Mouse (Mus musculus): ENCODE results near the gene Mybpc3. TPM values are rescaled to one million over a fixed set of nuclear protein-coding genes. Genes with fewer than 3 reads are reported as not detected.

Gene Mybpc3
- polyA plus RNA-seq, 1 experiment from 2014 or later: 0.49 TPM

GRCm38 (mm10) chr2:91085494-91086391, 32.2 kb upstream of the Mybpc3 start:
- Histone ChIP-seq H3K4me3 (ENCODE audit: low read depth, low read length) (no peak overlapping the region), H3K27me3 (ENCODE audit: control insufficient read depth, insufficient read depth, low read length) (no peaks in the 10 kb centered on the region), H3K4me1 (ENCODE audit: control insufficient read depth, insufficient read depth, low read length) (no peaks in the 10 kb centered on the region), H3K9ac (ENCODE audit: low read length) (no peak overlapping the region), H3K36me3 (ENCODE audit: control insufficient read depth, insufficient read depth, low read length) (no peaks in the 10 kb centered on the region), H3K9me3 (ENCODE audit: control insufficient read depth, low read length) (no peaks in the 10 kb centered on the region), H3K4me2 (ENCODE audit: low read depth) (no peak overlapping the region), H3K27ac (ENCODE audit: low read depth, low read length) (no peak overlapping the region)
- ATAC-seq (ENCODE audit: insufficient read depth, low FRiP score, low TSS enrichment): no peak
- no peak for DNase-seq (ENCODE audit: low spot score)
- 91% methylated on average over 14 of the region's 14 CpGs for WGBS

- Histone ChIP-seq H3K27ac (ENCODE audit: low read depth, low read length) (no peak overlapping the region), H3K9ac (ENCODE audit: low read length) (no peak overlapping the region), H3K4me1 (ENCODE audit: control insufficient read depth, insufficient read depth, low read length) (no peaks in the 10 kb centered on the region), H3K9me3 (ENCODE audit: control insufficient read depth, low read length) (no peaks in the 10 kb centered on the region), H3K4me2 (ENCODE audit: low read depth) (no peak overlapping the region), H3K27me3 (ENCODE audit: control insufficient read depth, insufficient read depth, low read length) (no peaks in the 10 kb centered on the region), H3K36me3 (ENCODE audit: control insufficient read depth, insufficient read depth, low read length) (no peaks in the 10 kb centered on the region), H3K4me3 (ENCODE audit: low read depth, low read length) (no peak overlapping the region)
- ATAC-seq (ENCODE audit: insufficient read depth, low FRiP score, low TSS enrichment) (no peak), DNase-seq (ENCODE audit: low spot score) (no peak)
- 70% methylated on average over 9 of the region's 9 CpGs for WGBS
These were observed 31.3 kb upstream of the Mybpc3 start for GRCm38 (mm10) chr2:91086392-91087237.

- H3K27me3 ChIP-seq (ENCODE audit: control insufficient read depth, insufficient read depth, low read length): no peaks in the 10 kb centered on the region
- H3K36me3 ChIP-seq (ENCODE audit: control insufficient read depth, insufficient read depth, low read length): no peaks in the 10 kb centered on the region
- WGBS: 85% methylated on average over 9 of the region's 9 CpGs
- ATAC-seq (ENCODE audit: insufficient read depth, low FRiP score, low TSS enrichment) (no peak), DNase-seq (ENCODE audit: low spot score) (no peak)
- no peak overlapping the region for H3K4me3 ChIP-seq (ENCODE audit: low read depth, low read length)
- H3K27ac ChIP-seq (ENCODE audit: low read depth, low read length): no peak overlapping the region
- H3K4me1 ChIP-seq (ENCODE audit: control insufficient read depth, insufficient read depth, low read length): no peaks in the 10 kb centered on the region
- no peak overlapping the region for H3K4me2 ChIP-seq (ENCODE audit: low read depth)
- no peak overlapping the region for H3K9ac ChIP-seq (ENCODE audit: low read length)
- H3K9me3 ChIP-seq (ENCODE audit: control insufficient read depth, low read length): no peaks in the 10 kb centered on the region
These were observed 30.5 kb upstream of the Mybpc3 start for GRCm38 (mm10) chr2:91087453-91087852.

DNA sequence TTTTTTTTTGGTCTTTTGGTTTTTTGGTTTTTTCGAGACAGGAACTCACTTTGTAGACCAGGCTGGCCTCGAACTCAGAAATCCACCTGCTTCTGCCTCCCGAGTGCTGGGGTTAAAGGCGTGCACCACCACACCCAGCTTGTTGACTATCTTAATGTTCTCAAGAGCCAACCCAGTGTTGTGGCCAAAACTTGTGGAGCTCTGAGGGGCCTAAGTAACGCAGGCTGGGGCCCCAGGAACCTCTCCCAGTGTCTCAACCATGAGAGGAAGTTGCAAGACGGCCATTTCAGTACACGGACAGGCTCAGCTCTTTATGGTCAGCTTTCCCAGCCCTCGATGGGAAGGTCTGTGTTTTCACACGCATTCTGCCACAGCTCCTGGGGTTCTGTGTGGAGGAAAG, 29.0 kb upstream of the Mybpc3 start:
- Histone ChIP-seq H3K9me3 (ENCODE audit: control insufficient read depth, low read length) (no peaks in the 10 kb centered on the region), H3K27ac (ENCODE audit: low read depth, low read length) (no peak overlapping the region), H3K4me3 (ENCODE audit: low read depth, low read length) (no peak overlapping the region), H3K4me2 (ENCODE audit: low read depth) (no peak overlapping the region), H3K36me3 (ENCODE audit: control insufficient read depth, insufficient read depth, low read length) (no peaks in the 10 kb centered on the region), H3K4me1 (ENCODE audit: control insufficient read depth, insufficient read depth, low read length) (no peaks in the 10 kb centered on the region), H3K27me3 (ENCODE audit: control insufficient read depth, insufficient read depth, low read length) (no peaks in the 10 kb centered on the region), H3K9ac (ENCODE audit: low read length) (no peak overlapping the region)
- 81% methylated on average over 9 of the region's 9 CpGs for WGBS
- no peak for DNase-seq (ENCODE audit: low spot score)
- ATAC-seq (ENCODE audit: insufficient read depth, low FRiP score, low TSS enrichment): no peak

GRCm38 (mm10) chr2:91090208-91090607, 27.7 kb upstream of the Mybpc3 start:
- H3K36me3 ChIP-seq (ENCODE audit: control insufficient read depth, insufficient read depth, low read length): no peaks in the 10 kb centered on the region
- WGBS: 82% methylated on average over 6 of the region's 6 CpGs
- no peak overlapping the region for H3K4me3 ChIP-seq (ENCODE audit: low read depth, low read length)
- no peaks in the 10 kb centered on the region for H3K9me3 ChIP-seq (ENCODE audit: control insufficient read depth, low read length)
- no peak for DNase-seq (ENCODE audit: low spot score)
- H3K27ac ChIP-seq (ENCODE audit: low read depth, low read length): no peak overlapping the region
- no peaks in the 10 kb centered on the region for H3K27me3 ChIP-seq (ENCODE audit: control insufficient read depth, insufficient read depth, low read length)
- no peaks in the 10 kb centered on the region for H3K4me1 ChIP-seq (ENCODE audit: control insufficient read depth, insufficient read depth, low read length)
- H3K4me2 ChIP-seq (ENCODE audit: low read depth): no peak overlapping the region
- ATAC-seq (ENCODE audit: insufficient read depth, low FRiP score, low TSS enrichment): no peak
- H3K9ac ChIP-seq (ENCODE audit: low read length): no peak overlapping the region

DNA sequence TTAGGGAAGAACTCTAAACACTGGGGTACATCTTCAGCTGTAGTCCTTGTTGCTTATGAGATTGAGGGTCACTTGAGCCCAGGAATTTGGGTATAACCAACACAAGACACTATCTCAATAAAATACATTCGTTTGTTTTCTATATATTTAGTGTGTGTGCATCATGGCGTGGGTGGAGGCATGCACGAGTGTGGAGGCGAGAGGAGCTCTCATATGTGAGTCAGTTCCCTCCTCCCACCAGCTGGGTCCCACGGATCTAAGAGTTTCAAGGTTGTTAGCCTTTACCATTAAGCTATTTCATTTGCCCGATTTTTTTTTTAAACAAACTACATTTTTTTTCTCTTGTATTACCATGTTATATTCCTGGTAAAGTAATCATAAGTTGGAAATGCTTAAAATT, 27.1 kb upstream of the Mybpc3 start:
- H3K4me1 ChIP-seq (ENCODE audit: control insufficient read depth, insufficient read depth, low read length): no peaks in the 10 kb centered on the region
- 79% methylated on average over 6 of the region's 6 CpGs for WGBS

DNA sequence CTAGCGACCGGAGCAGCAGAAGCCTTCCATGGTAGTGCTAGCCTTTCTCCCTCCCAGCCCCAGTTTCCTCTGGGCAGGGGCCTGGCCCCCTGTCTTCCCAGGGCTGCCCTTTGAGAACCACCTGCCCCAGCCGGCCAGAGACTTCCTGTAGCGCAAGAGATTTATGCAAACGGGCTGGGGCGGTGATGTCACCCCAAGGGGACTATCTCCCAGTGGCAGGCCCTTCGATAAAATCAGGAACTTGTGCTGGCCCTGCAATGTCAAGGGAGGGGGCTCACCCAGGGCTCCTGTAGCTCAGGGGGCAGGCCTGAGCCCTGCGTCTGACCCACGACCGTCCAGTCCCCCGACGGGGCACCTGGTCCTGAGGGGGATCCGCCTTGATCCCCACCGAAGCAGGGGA, 21.4 kb upstream of the Mybpc3 start:
- Histone ChIP-seq H3K4me3 (ENCODE audit: low read depth, low read length) (no peak overlapping the region), H3K9me3 (ENCODE audit: control insufficient read depth, low read length) (no peaks in the 10 kb centered on the region), H3K27ac (ENCODE audit: low read depth, low read length) (no peak overlapping the region), H3K4me2 (ENCODE audit: low read depth) (no peak overlapping the region), H3K27me3 (ENCODE audit: control insufficient read depth, insufficient read depth, low read length) (no peaks in the 10 kb centered on the region), H3K9ac (ENCODE audit: low read length) (no peak overlapping the region), H3K4me1 (ENCODE audit: control insufficient read depth, insufficient read depth, low read length) (no peaks in the 10 kb centered on the region), H3K36me3 (ENCODE audit: control insufficient read depth, insufficient read depth, low read length) (no peaks in the 10 kb centered on the region)
- DNase-seq (ENCODE audit: low spot score) (no peak), ATAC-seq (ENCODE audit: insufficient read depth, low FRiP score, low TSS enrichment) (no peak)
- WGBS: 71% methylated on average over 14 of the region's 14 CpGs

More for the DNA sequence above, 27.1 kb upstream of the Mybpc3 start:
- no peak overlapping the region for H3K4me3 ChIP-seq (ENCODE audit: low read depth, low read length)
- no peak overlapping the region for H3K4me2 ChIP-seq (ENCODE audit: low read depth)
- H3K27ac ChIP-seq (ENCODE audit: low read depth, low read length): no peak overlapping the region
- ATAC-seq (ENCODE audit: insufficient read depth, low FRiP score, low TSS enrichment) (no peak), DNase-seq (ENCODE audit: low spot score) (no peak)
- H3K27me3 ChIP-seq (ENCODE audit: control insufficient read depth, insufficient read depth, low read length): no peaks in the 10 kb centered on the region
- H3K9me3 ChIP-seq (ENCODE audit: control insufficient read depth, low read length): no peaks in the 10 kb centered on the region
- no peak overlapping the region for H3K9ac ChIP-seq (ENCODE audit: low read length)
- H3K36me3 ChIP-seq (ENCODE audit: control insufficient read depth, insufficient read depth, low read length): no peaks in the 10 kb centered on the region

DNA sequence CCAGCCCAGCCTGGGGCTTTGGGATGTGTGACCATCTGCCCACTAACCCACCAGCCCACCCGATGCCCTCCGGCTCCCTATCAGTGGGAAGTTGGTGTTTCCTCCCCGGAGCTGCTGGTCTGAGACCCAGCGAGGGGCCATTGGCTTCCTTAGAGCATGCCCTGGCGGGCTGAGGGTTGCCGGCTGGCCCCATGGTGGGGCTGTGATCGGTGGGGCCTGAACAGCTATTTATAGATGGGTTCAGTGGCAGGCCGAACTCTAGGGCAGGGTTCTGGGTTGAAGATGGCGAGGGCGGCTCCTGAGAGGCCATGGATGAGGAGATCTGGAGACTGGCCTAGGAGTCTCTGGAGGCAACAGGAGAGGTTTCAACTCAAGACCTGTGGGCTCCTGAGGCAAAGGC, 20.9 kb upstream of the Mybpc3 start:
- 91% methylated on average over 10 of the region's 10 CpGs for WGBS
- no peak for DNase-seq (ENCODE audit: low spot score)
- no peak for ATAC-seq (ENCODE audit: insufficient read depth, low FRiP score, low TSS enrichment)
- H3K4me2 ChIP-seq (ENCODE audit: low read depth): no peak overlapping the region
- no peaks in the 10 kb centered on the region for H3K4me1 ChIP-seq (ENCODE audit: control insufficient read depth, insufficient read depth, low read length)
- H3K9ac ChIP-seq (ENCODE audit: low read length): no peak overlapping the region
- H3K9me3 ChIP-seq (ENCODE audit: control insufficient read depth, low read length): no peaks in the 10 kb centered on the region
- H3K36me3 ChIP-seq (ENCODE audit: control insufficient read depth, insufficient read depth, low read length): no peaks in the 10 kb centered on the region
- H3K27me3 ChIP-seq (ENCODE audit: control insufficient read depth, insufficient read depth, low read length): no peaks in the 10 kb centered on the region
- H3K27ac ChIP-seq (ENCODE audit: low read depth, low read length): no peak overlapping the region
- no peak overlapping the region for H3K4me3 ChIP-seq (ENCODE audit: low read depth, low read length)
